Mouse (Mus musculus) heart, postnatal 14 days (tissue): ENCODE results near the gene Has3. TPM values are rescaled to one million over a fixed set of nuclear protein-coding genes. Genes with fewer than 3 reads are reported as not detected.
A peak's percentile ranks its signal among the peaks of the same experiment; 100 is the strongest.
"Not testable (repeated sequence)": the region's sequence is repeated elsewhere in the genome, so short reads cannot be mapped to it uniquely, and the experiment has no call there.

Source experiments
- DNase-seq, 2 experiments: peaks; one replicate each; pipeline ENCODE4 v3.0.0; 2021 to 2022
- intact Hi-C: fragments of 180-260 bp; cut with DNase I; formaldehyde crosslinking; loops from one replicate; pipeline ENCODE4 v1.15.1; 2025
- total RNA-seq, 2 experiments: library from RNA; stranded (reverse); gene quantifications; 2 replicates each; pipeline ENCODE4 v1.2.3; 2021

Gene Has3
- total RNA-seq, 2 experiments from 2014 or later: 1.2 to 1.9 TPM

DNA sequence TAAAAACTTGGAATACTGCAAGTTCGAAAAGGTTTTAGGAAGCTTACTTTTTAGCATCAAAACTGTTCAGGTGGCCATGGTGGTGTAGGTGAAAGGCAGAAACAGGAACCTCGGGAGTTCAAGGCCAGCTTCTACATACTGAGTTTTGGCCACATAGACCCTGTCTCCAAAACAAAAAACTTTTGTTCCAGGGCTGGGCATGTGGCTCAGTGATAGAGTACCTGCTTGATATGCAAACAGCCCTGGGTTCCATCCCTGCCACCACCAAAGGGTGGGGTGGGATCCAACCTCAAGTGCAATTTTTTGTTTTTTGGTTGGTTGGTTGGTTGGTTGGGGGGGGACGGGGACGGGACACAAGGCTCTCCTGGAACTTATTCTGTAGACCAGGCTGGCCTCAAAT, 55.4 kb downstream of the Has3 start:
- intact Hi-C loops: no loop called here

DNA sequence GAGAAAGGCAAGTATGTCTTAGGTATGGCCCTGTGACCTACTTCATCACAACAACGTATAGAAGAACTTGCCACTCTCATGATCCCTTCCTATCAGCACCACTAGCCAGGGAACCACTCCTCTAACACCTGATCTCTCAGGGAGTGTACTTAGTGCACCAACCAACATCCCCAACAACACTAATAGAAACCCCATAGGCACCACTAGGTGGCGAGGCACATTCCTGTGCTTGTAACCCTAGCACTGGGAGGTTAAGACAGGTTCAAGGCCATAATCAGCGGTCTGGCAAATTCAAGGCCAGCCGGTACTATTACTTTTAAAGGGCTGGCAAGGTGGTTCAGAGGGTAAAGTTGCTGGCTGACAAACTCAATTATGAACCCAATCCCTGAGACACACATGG, 57.2 kb downstream of the Has3 start:
- intact Hi-C loops: no loop called here

More for the DNA sequence above, 55.4 kb downstream of the Has3 start:
- DNase-seq: no peak

DNA sequence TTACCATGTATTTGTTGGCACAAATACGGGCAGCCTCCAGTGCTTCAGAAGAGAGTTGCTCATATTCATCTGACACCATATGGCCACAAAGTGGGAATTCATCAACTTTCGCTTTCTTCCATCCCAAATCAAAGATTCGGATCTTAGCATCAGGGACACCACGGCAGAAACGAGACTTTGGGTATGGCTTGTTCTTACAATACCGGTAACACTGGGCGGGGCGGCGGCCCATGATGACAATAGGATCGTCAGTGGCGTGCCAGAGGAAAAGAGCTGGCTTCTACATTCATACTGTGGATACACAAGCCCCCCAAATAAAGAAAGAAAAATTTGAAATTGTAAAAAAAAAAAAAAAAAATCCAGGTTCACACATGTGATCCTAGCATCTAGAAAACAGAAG, 58.1 kb downstream of the Has3 start:
- DNase-seq, intact Hi-C loops: not testable (repeated sequence)

More for the DNA sequence above, 57.2 kb downstream of the Has3 start:
- DNase-seq: no peak

DNA sequence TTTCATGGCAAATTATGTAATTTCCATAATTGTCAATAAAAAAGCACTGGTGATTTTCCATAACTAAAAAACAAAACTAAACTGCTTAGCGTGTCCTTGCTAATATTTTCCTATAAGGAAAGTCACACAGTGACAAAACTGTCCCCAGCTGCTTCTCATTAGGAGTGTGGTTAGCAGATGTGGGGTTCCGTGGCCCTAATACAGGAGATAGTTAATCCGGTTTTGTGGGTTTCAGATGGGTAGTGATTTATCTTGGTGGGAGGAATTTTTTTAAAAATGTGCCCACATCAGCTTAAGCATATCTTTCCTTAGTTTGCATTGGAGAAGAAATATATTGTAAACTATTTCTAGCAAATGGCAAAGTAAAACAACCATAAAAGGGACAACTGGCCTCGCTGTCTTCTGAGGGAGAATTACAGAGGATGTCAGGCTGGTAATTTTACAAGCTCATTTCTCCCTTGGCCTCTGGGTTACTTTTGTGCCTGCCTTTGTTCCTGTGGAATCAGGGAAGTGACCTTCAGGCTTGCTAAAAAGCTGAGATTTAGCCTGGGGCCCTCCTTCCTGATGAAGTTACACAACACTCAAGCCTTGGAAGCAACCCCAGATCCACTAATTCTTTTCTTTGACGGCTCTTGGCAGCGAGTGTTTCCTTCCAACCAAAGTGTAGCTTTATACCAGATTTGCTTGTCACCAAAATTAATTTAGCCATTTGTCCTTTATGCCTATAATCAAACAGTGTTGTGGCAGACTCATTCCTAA, 59.3 kb downstream of the Has3 start:
- intact Hi-C loops: no loop called here
- peak; percentile 37 to 58 for DNase-seq

DNA sequence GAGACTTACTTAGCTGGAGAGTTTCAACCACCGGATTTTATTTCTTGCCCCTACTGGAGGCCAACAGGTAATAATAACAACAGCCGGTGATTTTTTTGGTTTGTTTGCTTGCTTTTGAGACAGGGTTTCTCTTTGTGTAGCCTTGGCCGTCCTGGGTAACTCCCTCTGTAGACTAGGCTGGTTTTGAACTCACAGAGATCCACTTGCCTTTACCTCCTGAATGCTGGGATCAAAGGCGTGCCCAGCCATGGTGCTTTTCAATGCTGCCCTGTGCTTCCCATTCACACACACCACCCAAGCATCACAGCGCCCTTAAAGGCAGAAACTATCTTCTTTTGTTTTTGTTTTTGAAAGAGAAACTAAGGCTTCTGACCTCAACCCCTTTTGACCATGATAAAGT, 59.9 kb downstream of the Has3 start:
- DNase-seq: no peak
- intact Hi-C loops: loop anchor here (2.0 kb wide), 1 partner anchor 73 kb away; no protein-coding TSS in a partner anchor

DNA sequence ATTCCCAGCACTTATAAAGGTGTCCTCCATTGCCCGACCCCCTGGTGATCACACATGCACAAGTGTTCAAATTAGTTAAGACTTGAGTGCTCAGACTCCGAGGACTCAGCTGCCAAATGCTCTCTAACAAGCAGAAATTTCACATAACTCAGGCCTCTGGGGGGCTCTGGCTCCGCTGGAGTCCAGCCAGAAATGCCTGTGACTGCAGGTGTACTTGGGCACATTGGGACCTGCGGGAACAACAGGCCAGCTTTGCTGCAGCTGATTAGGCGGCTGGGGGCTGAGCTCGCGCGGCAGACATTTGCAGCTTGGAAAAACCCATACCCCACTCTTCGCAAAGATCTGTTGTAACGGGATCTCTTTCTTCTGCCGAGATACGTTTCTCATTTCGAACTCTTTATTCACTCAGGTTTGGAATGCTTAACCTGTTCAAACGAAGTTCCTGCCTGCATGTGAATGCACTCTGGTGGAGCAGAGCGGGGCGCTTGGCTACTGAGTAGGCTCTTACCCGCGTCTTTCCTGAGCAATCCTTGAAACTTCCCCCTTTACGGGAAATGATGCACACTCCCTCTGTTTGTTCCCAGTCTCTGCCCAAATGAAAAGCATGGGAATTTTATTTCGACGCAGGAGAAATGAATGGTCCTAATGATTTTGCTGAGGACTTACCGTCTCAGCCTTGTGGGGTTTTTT, 62.5 kb downstream of the Has3 start:
- intact Hi-C loops: no loop called here
- peak; percentile 11 to 32 for DNase-seq

DNA sequence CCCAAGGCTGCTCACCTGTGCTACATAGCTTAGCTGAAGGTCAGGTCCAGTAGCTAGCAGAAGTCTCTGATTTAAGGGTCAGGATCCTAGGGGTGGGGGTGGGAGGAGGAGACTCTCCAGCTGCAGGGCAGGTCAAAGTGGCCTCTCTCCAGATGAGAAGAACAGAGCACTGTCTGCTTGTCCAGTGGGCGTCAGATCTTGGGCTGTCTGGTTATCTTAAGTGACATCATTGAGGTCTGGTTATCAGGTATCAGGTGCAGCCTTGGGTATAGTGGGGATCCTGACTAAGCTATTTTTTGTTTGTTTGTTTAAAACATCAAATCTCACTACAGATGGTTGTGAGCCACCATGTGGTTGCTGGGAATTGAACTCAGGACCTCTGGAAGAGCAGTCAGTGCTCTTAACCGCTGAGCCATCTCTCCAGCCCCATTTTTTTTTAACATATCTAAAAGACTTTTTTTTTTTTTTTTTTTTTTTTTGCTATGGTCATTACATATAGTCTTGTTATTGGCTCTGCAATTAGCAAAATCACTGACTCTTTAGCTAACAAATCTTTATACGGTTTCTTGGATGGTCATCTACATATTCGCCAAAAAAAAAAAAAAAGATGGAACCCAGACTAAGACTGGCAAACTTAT, 63.6 kb downstream of the Has3 start:
- intact Hi-C loops: no loop called here
- DNase-seq: no peak

Other genes with a start within 250 kb of the Has3 start
- 1 to 10 TPM; 8.8 to 9.5 TPM for gene Tango6, start 187.2 kb upstream of the Has3 start, total RNA-seq
- 10 to 100 TPM; 19.2 to 23.0 TPM for gene Utp4, start 23.4 kb downstream of the Has3 start, total RNA-seq
- gene Sntb2, start 65.5 kb downstream of the Has3 start, total RNA-seq: 10 to 100 TPM; 19.9 to 21.0 TPM
- gene Vps4a, start 161.0 kb downstream of the Has3 start, total RNA-seq: 10 to 100 TPM; 55.6 to 59.1 TPM
- 10 to 100 TPM; 49.4 to 49.6 TPM for gene Pdf, start 178.4 kb downstream of the Has3 start, total RNA-seq
- gene Cog8, start 186.4 kb downstream of the Has3 start, total RNA-seq: 10 to 100 TPM; 18.6 to 18.9 TPM
- 10 to 100 TPM; 19.5 to 24.2 TPM for gene Nip7, start 186.6 kb downstream of the Has3 start, total RNA-seq
- not detected for gene Tmed6, start 195.4 kb downstream of the Has3 start, total RNA-seq
- gene Terf2, start 226.3 kb downstream of the Has3 start, total RNA-seq: 10 to 100 TPM; 14.4 to 15.0 TPM